Mouse (Mus musculus): Measurements from ENCODE around the gene Kif26a. TPM values are rescaled to one million over a fixed set of nuclear protein-coding genes. Genes with fewer than 3 reads are reported as not detected.

Kif26a gene
- total and polyA plus RNA-seq, 3 experiments = 7.3 to 12.0 (median 10.7) TPM

- no peak for DNase-seq
- Histone ChIP-seq H3K4me3 (no peak overlapping the region), H3K36me3 (ENCODE audit: control insufficient read depth, insufficient read depth, low read length) (no peaks in the 10 kb centered on the region), H3K27me3 (ENCODE audit: control insufficient read depth, insufficient read depth, low read length) (no peaks in the 10 kb centered on the region), H3K9ac (ENCODE audit: low read depth, low read length) (no peak overlapping the region), H3K4me1 (ENCODE audit: control insufficient read depth, insufficient read depth, low read length) (peaks cover 9% of the 10 kb centered on the region), H3K27ac (no peak overlapping the region), H3K79me2 (replicated peaks; ENCODE audit: control insufficient read depth, insufficient read depth, low read length) (no peaks in the 10 kb centered on the region)
- intact Hi-C loops (cut with DNase I) = no loop called here
- WGBS = 32% methylated on average over 16 of the region's 16 CpGs
- TF ChIP-seq EP300 (IDR thresholded peaks at IDR 0.05; ENCODE audit: insufficient read depth, low read depth, low read length) = no peak
- TF ChIP-seq POLR2A (IDR thresholded peaks at IDR 0.05; ENCODE audit: insufficient read depth, low read depth, low read length) = no peak
- TF ChIP-seq CTCF (IDR thresholded peaks at IDR 0.05) = no peak
These were observed 18.2 kb downstream of the Kif26a start for GRCm38 (mm10) chr12:112163981-112164839.

- Histone ChIP-seq H3K79me2 (replicated peaks; ENCODE audit: control insufficient read depth, insufficient read depth, low read length) (no peaks in the 10 kb centered on the region), H3K27ac (no peak overlapping the region), H3K9ac (ENCODE audit: low read depth, low read length) (no peak overlapping the region), H3K36me3 (ENCODE audit: control insufficient read depth, insufficient read depth, low read length) (no peaks in the 10 kb centered on the region), H3K4me3 (no peak overlapping the region), H3K27me3 (ENCODE audit: control insufficient read depth, insufficient read depth, low read length) (no peaks in the 10 kb centered on the region), H3K4me1 (ENCODE audit: control insufficient read depth, insufficient read depth, low read length) (peaks cover 13% of the 10 kb centered on the region)
- no peak for DNase-seq
- WGBS = 67% methylated on average over 6 of the region's 6 CpGs
- TF ChIP-seq POLR2A (IDR thresholded peaks at IDR 0.05; ENCODE audit: insufficient read depth, low read depth, low read length) = no peak
- no peak for TF ChIP-seq CTCF (IDR thresholded peaks at IDR 0.05)
- TF ChIP-seq EP300 (IDR thresholded peaks at IDR 0.05; ENCODE audit: insufficient read depth, low read depth, low read length) = no peak
- intact Hi-C loops (cut with DNase I) = no loop called here
These were observed 18.8 kb downstream of the Kif26a start for GRCm38 (mm10) chr12:112164840-112165219.

- H3K4me3 ChIP-seq = no peak overlapping the region; the same call in 1 of the 2 replicates
- no peak overlapping the region; the same call in 1 of the 2 replicates for H3K9ac ChIP-seq (ENCODE audit: low read depth, low read length)
- no peaks in the 10 kb centered on the region for H3K79me2 ChIP-seq (replicated peaks; ENCODE audit: control insufficient read depth, insufficient read depth, low read length)
- WGBS = 55% methylated on average over 5 of the region's 5 CpGs
- peak overlapping the region; percentile 84 for H3K27ac ChIP-seq
- peak; percentile 78 to 83 for DNase-seq
- TF ChIP-seq EP300 (IDR thresholded peaks at IDR 0.05; ENCODE audit: insufficient read depth, low read depth, low read length) (peak; percentile 80), CTCF (IDR thresholded peaks at IDR 0.05) (no peak), POLR2A (IDR thresholded peaks at IDR 0.05; ENCODE audit: insufficient read depth, low read depth, low read length) (peak; percentile 62)
- no peaks in the 10 kb centered on the region for H3K27me3 ChIP-seq (ENCODE audit: control insufficient read depth, insufficient read depth, low read length)
- H3K4me1 ChIP-seq (ENCODE audit: control insufficient read depth, insufficient read depth, low read length) = peaks cover 13% of the 10 kb centered on the region
- intact Hi-C loops (cut with DNase I) = loop anchor here (2.0 kb wide), 2 partner anchors 14 to 22 kb away; partner anchors contain the start of gene Kif26a
- H3K36me3 ChIP-seq (ENCODE audit: control insufficient read depth, insufficient read depth, low read length) = no peaks in the 10 kb centered on the region
These were observed 23.2 kb downstream of the Kif26a start for GRCm38 (mm10) chr12:112169240-112169639.

- intact Hi-C loops (cut with DNase I) = no loop called here
- Histone ChIP-seq H3K4me3 (no peak overlapping the region), H3K79me2 (replicated peaks; ENCODE audit: control insufficient read depth, insufficient read depth, low read length) (no peaks in the 10 kb centered on the region), H3K4me1 (ENCODE audit: control insufficient read depth, insufficient read depth, low read length) (peaks cover 11% of the 10 kb centered on the region), H3K9ac (ENCODE audit: low read depth, low read length) (no peak overlapping the region; the same call in 1 of the 2 replicates), H3K36me3 (ENCODE audit: control insufficient read depth, insufficient read depth, low read length) (no peaks in the 10 kb centered on the region), H3K27ac (peak overlapping the region; percentile 12; the same call in 1 of the 2 replicates), H3K27me3 (ENCODE audit: control insufficient read depth, insufficient read depth, low read length) (no peaks in the 10 kb centered on the region)
- WGBS = 58% methylated on average over 20 of the region's 20 CpGs
- DNase-seq = no peak
- TF ChIP-seq POLR2A (IDR thresholded peaks at IDR 0.05; ENCODE audit: insufficient read depth, low read depth, low read length) = no peak
- TF ChIP-seq EP300 (IDR thresholded peaks at IDR 0.05; ENCODE audit: insufficient read depth, low read depth, low read length) = no peak
- TF ChIP-seq CTCF (IDR thresholded peaks at IDR 0.05) = no peak
These were observed 24.9 kb downstream of the Kif26a start for GRCm38 (mm10) chr12:112170671-112171574.

- DNase-seq = no peak
- Histone ChIP-seq H3K27ac (no peak overlapping the region), H3K4me3 (no peak overlapping the region), H3K9ac (ENCODE audit: low read depth, low read length) (no peak overlapping the region), H3K27me3 (ENCODE audit: control insufficient read depth, insufficient read depth, low read length) (no peaks in the 10 kb centered on the region), H3K4me1 (ENCODE audit: control insufficient read depth, insufficient read depth, low read length) (peaks cover 11% of the 10 kb centered on the region), H3K79me2 (replicated peaks; ENCODE audit: control insufficient read depth, insufficient read depth, low read length) (no peaks in the 10 kb centered on the region), H3K36me3 (ENCODE audit: control insufficient read depth, insufficient read depth, low read length) (no peaks in the 10 kb centered on the region)
- intact Hi-C loops (cut with DNase I) = no loop called here
- no peak for TF ChIP-seq POLR2A (IDR thresholded peaks at IDR 0.05; ENCODE audit: insufficient read depth, low read depth, low read length)
- no peak for TF ChIP-seq CTCF (IDR thresholded peaks at IDR 0.05)
- 83% methylated on average over 1 of the region's 1 CpGs for WGBS
These were observed 25.6 kb downstream of the Kif26a start for GRCm38 (mm10) chr12:112171657-112172056.
